Mouse (Mus musculus) MEL (cell line): Measurements from ENCODE around the gene Dtx3l. TPM values are rescaled to one million over a fixed set of nuclear protein-coding genes. Genes with fewer than 3 reads are reported as not detected.

Experiments used
- DNase-seq: peaks from one replicate; pipeline ENCODE4 v3.0.0; 2011; ENCODE audit warnings: low read depth, low spot score
- H3K27ac ChIP-seq: 2 replicates; pipeline ENCODE4 v1.5.1; 2012; ENCODE audit warnings: low read depth, mild to moderate bottlenecking, control low read depth, low read length, moderate library complexity; ENCODE audit not compliant: control insufficient read depth
- H3K27me3 ChIP-seq, 2 experiments: fragments of 150-350 bp in 1 of 2; sonication (generic) in 1 of 2; 2 replicates each; pipeline ENCODE4 v1.6.1; 2012; ENCODE audit warnings: low read length in 2 of 2, mild to moderate bottlenecking in 2 of 2, improper control_type of control experiment in 1 of 2, moderate library complexity in 1 of 2; ENCODE audit not compliant: insufficient read depth in 2 of 2, control insufficient read depth in 1 of 2
- H3K36me3 ChIP-seq, 2 experiments: 2 replicates each; pipeline ENCODE4 v1.6.1; 2012 to 2014; ENCODE audit warnings: low read length in 2 of 2, improper control_type of control experiment in 1 of 2, inconsistent platforms in 1 of 2, mild to moderate bottlenecking in 1 of 2; ENCODE audit not compliant: insufficient read depth in 2 of 2, control insufficient read depth in 1 of 2
- H3K4me1 ChIP-seq, 2 experiments: fragments of 150-350 bp in 1 of 2; sonication (generic) in 1 of 2; 2 replicates each; pipeline ENCODE4 v1.6.1; 2012; ENCODE audit warnings: low read length in 2 of 2, improper control_type of control experiment in 1 of 2, mild to moderate bottlenecking in 1 of 2; ENCODE audit not compliant: insufficient read depth in 2 of 2, control insufficient read depth in 1 of 2
- H3K4me3 ChIP-seq, 2 experiments: fragments of 150-350 bp in 1 of 2; sonication (generic) in 1 of 2; 2 replicates each; pipeline ENCODE4 v1.5.1; 2012; ENCODE audit warnings: low read depth in 2 of 2, low read length in 2 of 2, mild to moderate bottlenecking in 2 of 2, moderate library complexity in 2 of 2, control low read depth in 1 of 2, improper control_type of control experiment in 1 of 2; ENCODE audit not compliant: control insufficient read depth in 1 of 2, insufficient read depth in 1 of 2
- H3K79me2 ChIP-seq: 2 replicates; pipeline ENCODE4 v1.6.1; 2012; ENCODE audit warnings: mild to moderate bottlenecking, low read length, moderate library complexity; ENCODE audit not compliant: control insufficient read depth, poor library complexity, insufficient read depth
- H3K9ac ChIP-seq: 2 replicates; pipeline ENCODE4 v1.6.1; 2012; ENCODE audit warnings: low read depth, mild to moderate bottlenecking, control low read depth, low read length, moderate library complexity; ENCODE audit not compliant: control insufficient read depth, poor library complexity, severe bottlenecking
- H3K9me3 ChIP-seq: fragments of 150-350 bp; sonication (generic); replicated peaks from 2 replicates; pipeline ENCODE4 v1.6.1; 2012; ENCODE audit warnings: mild to moderate bottlenecking, low read length, improper control_type of control experiment, moderate library complexity; ENCODE audit not compliant: insufficient read depth
- BHLHE40 ChIP-seq: IDR thresholded peaks from 2 replicates; pipeline ENCODE4 v1.6.1; 2012; ENCODE audit warnings: low read depth, mild to moderate bottlenecking, inconsistent platforms, low read length, improper control_type of control experiment, borderline replicate concordance
- CHD1 ChIP-seq: IDR thresholded peaks from 2 replicates; pipeline ENCODE4 v1.6.1; 2012; ENCODE audit warnings: low read depth, mild to moderate bottlenecking, inconsistent platforms, low read length, improper control_type of control experiment
- CHD2 ChIP-seq: IDR thresholded peaks from 2 replicates; pipeline ENCODE4 v1.6.1; 2011; ENCODE audit warnings: low read length, improper control_type of control experiment
- CTCF ChIP-seq, 3 experiments: IDR thresholded peaks in 2 of 3; conservative IDR thresholded peaks in 1 of 3; 2 replicates each; pipeline ENCODE4 v1.5.1; 2011 to 2012; ENCODE audit warnings: low read length in 3 of 3, low read depth in 2 of 3, mild to moderate bottlenecking in 2 of 3, improper control_type of control experiment in 1 of 3, inconsistent platforms in 1 of 3, mixed read lengths in 1 of 3, moderate library complexity in 1 of 3; ENCODE audit not compliant: control insufficient read depth in 1 of 3, insufficient read depth in 1 of 3, poor library complexity in 1 of 3, severe bottlenecking in 1 of 3
- ELF1 ChIP-seq: IDR thresholded peaks from 2 replicates; pipeline ENCODE4 v1.6.1; 2014; ENCODE audit warnings: low read depth, mild to moderate bottlenecking, inconsistent platforms, low read length, improper control_type of control experiment, moderate library complexity
- EP300 ChIP-seq, 2 experiments: IDR thresholded peaks; 2 replicates each; pipeline ENCODE4 v1.6.1; 2011; ENCODE audit warnings: improper control_type of control experiment in 2 of 2, low read length in 2 of 2, low read depth in 1 of 2, mild to moderate bottlenecking in 1 of 2
- ETS1 ChIP-seq: IDR thresholded peaks from 2 replicates; pipeline ENCODE4 v1.6.1; 2012; ENCODE audit warnings: low read depth, mild to moderate bottlenecking, inconsistent platforms, low read length, improper control_type of control experiment, moderate library complexity
- GATA1 ChIP-seq: IDR thresholded peaks from 2 replicates; pipeline ENCODE4 v1.6.1; 2011; ENCODE audit warnings: low read depth, low read length, improper control_type of control experiment
- MAX ChIP-seq: IDR thresholded peaks from 2 replicates; pipeline ENCODE4 v1.6.1; 2011; ENCODE audit warnings: low read length, improper control_type of control experiment
- MXI1 ChIP-seq: IDR thresholded peaks from 2 replicates; pipeline ENCODE4 v1.6.1; 2011; ENCODE audit warnings: mild to moderate bottlenecking, low read depth, low read length, improper control_type of control experiment
- MYC ChIP-seq: IDR thresholded peaks from 2 replicates; pipeline ENCODE4 v1.6.1; 2011; ENCODE audit warnings: low read depth, mild to moderate bottlenecking, low read length, improper control_type of control experiment, moderate library complexity
- POLR2A ChIP-seq, 2 experiments: IDR thresholded peaks; 2 replicates each; pipeline ENCODE4 v1.6.1; 2011 to 2012; ENCODE audit warnings: low read length in 2 of 2, mild to moderate bottlenecking in 2 of 2, control low read depth in 1 of 2, improper control_type of control experiment in 1 of 2, low read depth in 1 of 2, moderate library complexity in 1 of 2; ENCODE audit not compliant: control insufficient read depth in 1 of 2, insufficient read depth in 1 of 2, poor library complexity in 1 of 2
- POLR2AphosphoS5 ChIP-seq: IDR thresholded peaks from 2 replicates; pipeline ENCODE4 v1.6.1; 2012; ENCODE audit warnings: low read depth, borderline replicate concordance, mild to moderate bottlenecking, inconsistent platforms, low read length, moderate library complexity, mixed read lengths
- RAD21 ChIP-seq: IDR thresholded peaks from 2 replicates; pipeline ENCODE4 v1.6.1; 2011; ENCODE audit warnings: mild to moderate bottlenecking, low read depth, low read length, improper control_type of control experiment
- RCOR1 ChIP-seq: IDR thresholded peaks from 2 replicates; pipeline ENCODE4 v1.6.1; 2012; ENCODE audit warnings: low read depth, mild to moderate bottlenecking, inconsistent platforms, low read length, improper control_type of control experiment
- TBP ChIP-seq: IDR thresholded peaks from 2 replicates; pipeline ENCODE4 v1.8.0; 2011; ENCODE audit warnings: low read depth, low read length, improper control_type of control experiment
- USF1 ChIP-seq: IDR thresholded peaks from 2 replicates; pipeline ENCODE4 v1.6.1; 2014; ENCODE audit warnings: low read depth, mild to moderate bottlenecking, inconsistent platforms, low read length, improper control_type of control experiment, moderate library complexity
- ZMIZ1 ChIP-seq: IDR thresholded peaks from 2 replicates; pipeline ENCODE4 v1.6.1; 2012; ENCODE audit warnings: low read depth, mild to moderate bottlenecking, inconsistent platforms, low read length, improper control_type of control experiment, moderate library complexity
- ZNF384 ChIP-seq: IDR thresholded peaks from 2 replicates; pipeline ENCODE4 v1.6.1; 2012; ENCODE audit warnings: low read depth, mild to moderate bottlenecking, inconsistent platforms, low read length, improper control_type of control experiment
- polyA plus RNA-seq, 2 experiments: library from polyadenylated mRNA; stranded (reverse) in 1 of 2; unstranded in 1 of 2; fragments of >175 nt in 1 of 2; fragments of >200 nt in 1 of 2; gene quantifications; 2 replicates each; pipeline versions ENCODE4 v1.2.1 to v1.2.4; 2012; ENCODE audit warnings: low replicate concordance in 2 of 2, low read depth in 1 of 2; ENCODE audit not compliant: insufficient read length in 2 of 2, insufficient read depth in 1 of 2, missing spikeins in 1 of 2
- total RNA-seq: library from RNA; depleted of rRNA; stranded (reverse); fragments of 300-350 nt; gene quantifications from 2 replicates; pipeline ENCODE4 v1.2.3, GENCODE M21; 2012

The Dtx3l gene
- total and polyA plus RNA-seq, 3 experiments: 3.9 to 6.0 TPM; not detected in 1

DNA sequence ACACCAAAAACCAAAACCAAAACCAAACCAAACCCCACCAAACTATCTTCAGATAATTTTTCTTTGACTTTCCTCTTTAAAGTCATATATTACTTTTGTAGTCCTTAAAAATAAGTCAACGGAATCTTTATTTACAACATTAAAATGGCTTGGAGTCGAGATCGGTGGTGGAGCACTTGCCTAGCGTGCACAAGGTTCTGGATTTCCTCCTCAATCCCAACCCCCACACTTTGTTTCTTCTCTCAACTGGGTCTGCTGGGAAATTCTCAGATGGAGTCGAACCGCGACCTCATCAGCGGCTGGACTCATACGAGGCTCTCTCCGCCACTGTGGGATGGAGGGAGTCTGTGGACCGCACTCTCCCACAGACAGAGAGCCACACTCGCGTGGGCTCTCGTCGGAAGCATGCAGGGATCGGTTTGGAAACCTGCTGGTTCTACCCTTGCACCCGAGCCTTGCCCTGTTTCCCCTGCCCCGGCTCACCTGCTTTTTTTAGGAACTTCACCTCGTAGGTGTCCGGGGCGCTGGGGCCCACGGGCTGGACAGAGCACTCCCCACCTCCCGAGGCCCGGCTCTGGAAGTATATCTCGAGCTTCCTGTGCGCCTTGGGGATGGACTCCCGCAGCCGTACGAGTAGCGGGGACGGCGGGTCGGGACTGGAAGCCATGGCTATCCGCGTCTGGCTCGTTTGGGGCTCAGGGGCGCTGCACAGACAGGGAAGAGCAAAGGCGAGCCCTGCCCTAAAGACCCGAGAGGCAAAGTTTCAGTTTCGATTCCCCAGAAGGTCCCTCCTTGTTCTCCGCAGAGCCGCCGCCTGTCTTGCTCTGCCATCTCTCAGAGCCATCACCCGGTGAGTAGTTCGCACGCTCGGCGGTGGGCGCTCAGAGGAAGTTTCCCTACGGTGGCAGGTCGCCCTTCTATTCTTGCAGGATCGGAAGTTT, at the start of gene Dtx3l, which contains the start of gene Parp9 (continued):
- TF ChIP-seq MAX: no peak
- TF ChIP-seq GATA1: no peak
- TF ChIP-seq POLR2AphosphoS5: no peak
- no peak for TF ChIP-seq ELF1
- 0 out of 2 replicates have a peak, but pooled peaks have one; percentile 39 for TF ChIP-seq ZMIZ1

- peaks cover 12 to 14% of the 10 kb centered on the region in 2 experiments for H3K4me1 ChIP-seq
- no peaks in the 10 kb centered on the region for H3K9me3 ChIP-seq
Measured at GRCm38 (mm10) chr16:35987930-35988329, 49.0 kb upstream of the Dtx3l start.

GRCm38 (mm10) chr16:35984471-35984870, 45.5 kb upstream of the Dtx3l start:
- DNase-seq: peak; percentile 35
- TF ChIP-seq ZNF384 (peak; percentile 53), CHD1 (no peak)

More at GRCm38 (mm10) chr16:35987930-35988329, 49.0 kb upstream of the Dtx3l start:
- Histone ChIP-seq H3K27me3 (no peaks in the 10 kb centered on the region), H3K4me3 (no peak overlapping the region), H3K9ac (no peak overlapping the region), H3K79me2 (peaks cover 76% of the 10 kb centered on the region)
- DNase-seq: peak; percentile 52
- no peak for TF ChIP-seq CHD2
- no peak for TF ChIP-seq POLR2A (IDR thresholded peaks at IDR 0.05; ENCODE audit: control insufficient read depth in 1 of 2, insufficient read depth in 1 of 2, low read depth in 1 of 2, low read length in 2 of 2, poor library complexity in 1 of 2)
- peak; percentile 40; the same call in 1 of the 2 replicates for TF ChIP-seq GATA1
- TF ChIP-seq ELF1: no peak
- TF ChIP-seq TBP: no peak
- no peak for TF ChIP-seq RAD21
- peak; percentile 59; the same call in 1 of the 2 replicates for TF ChIP-seq RCOR1
- TF ChIP-seq EP300 (IDR thresholded peaks at IDR 0.05; ENCODE audit: low read depth in 1 of 2, low read length in 2 of 2): 0 out of 4 replicates have a peak, but pooled peaks of 1 of the 2 experiments have one; percentile 10
- no peak for TF ChIP-seq POLR2AphosphoS5
- TF ChIP-seq MYC: no peak
- no peak for TF ChIP-seq ZMIZ1
- no peak for TF ChIP-seq CTCF (IDR thresholded peaks at IDR 0.05 in 2 of 3, conservative IDR thresholded peaks at IDR 0.05 in 1 of 3; ENCODE audit: control insufficient read depth in 1 of 3, insufficient read depth in 1 of 3, low read depth in 2 of 3, low read length in 3 of 3, poor library complexity in 1 of 3, severe bottlenecking in 1 of 3)
- no peak for TF ChIP-seq ETS1
- TF ChIP-seq MXI1: no peak
- TF ChIP-seq USF1: no peak
- no peak for TF ChIP-seq BHLHE40
- TF ChIP-seq, all 39 proteins: peak for 3
- peaks cover 0 to 41% of the 10 kb centered on the region in 2 experiments; a peak in 3 of 4 replicates for H3K36me3 ChIP-seq
- 0 out of 2 replicates have a peak overlapping the region, but pooled peaks have one; percentile 17 for H3K27ac ChIP-seq

More at GRCm38 (mm10) chr16:35984471-35984870, 45.5 kb upstream of the Dtx3l start:
- Histone ChIP-seq H3K9me3 (no peaks in the 10 kb centered on the region), H3K79me2 (peaks cover 55% of the 10 kb centered on the region), H3K9ac (peak overlapping the region; percentile 95), H3K27me3 (no peaks in the 10 kb centered on the region), H3K36me3 (peaks cover 0 to 43% of the 10 kb centered on the region in 2 experiments; a peak in 3 of 4 replicates), H3K27ac (no peak overlapping the region), H3K4me3 (peak overlapping the region; percentile 78 to 94), H3K4me1 (peaks cover 12 to 14% of the 10 kb centered on the region in 2 experiments)
